8 mouse cellular contexts compared by ENCODE assay signal in the genomic region with DNA sequence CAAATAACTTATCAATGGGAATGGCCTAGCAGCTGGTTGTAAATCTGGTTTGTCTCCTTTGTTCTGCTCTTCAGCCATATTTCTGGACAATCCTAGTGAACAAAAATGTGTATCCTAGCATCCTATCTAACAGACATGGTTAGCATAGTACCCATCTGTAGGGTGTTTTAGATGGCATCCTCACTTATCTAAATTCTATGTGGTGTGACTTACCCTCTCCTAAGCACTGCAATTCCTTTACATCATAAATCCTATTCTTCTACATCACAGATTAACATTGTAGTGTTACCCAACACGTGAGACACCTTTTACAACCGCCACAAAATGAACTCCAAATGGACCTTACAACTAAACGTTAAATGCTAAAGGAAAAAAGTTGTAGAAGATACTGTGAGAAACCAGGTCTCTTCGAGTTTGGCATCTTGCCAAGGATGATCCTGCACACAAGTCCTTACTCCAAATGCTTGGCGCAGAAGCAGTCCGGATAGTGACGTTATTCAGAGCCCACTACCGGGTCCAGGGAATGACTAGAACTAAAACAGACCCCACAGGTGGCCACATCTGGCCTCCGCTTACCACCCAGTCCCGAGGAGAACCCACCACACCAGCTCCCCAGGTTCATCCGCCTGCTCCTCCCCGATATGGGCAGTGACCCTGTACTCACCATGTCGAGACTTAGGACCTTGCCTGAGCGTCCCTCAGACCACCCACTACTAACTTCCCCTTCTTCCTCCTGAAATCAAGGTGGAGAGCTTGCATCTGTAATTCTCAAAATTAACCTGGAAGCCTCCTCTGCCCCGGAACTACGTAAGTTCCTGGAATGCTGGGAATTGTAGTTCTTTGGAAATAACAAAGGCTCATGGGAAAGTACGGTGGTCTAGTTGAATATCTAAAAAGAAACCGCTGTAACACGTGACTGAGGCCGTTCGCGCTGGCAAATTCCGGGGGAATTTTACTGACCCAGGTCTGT. TPM values are rescaled to one million over a fixed set of nuclear protein-coding genes. Genes with fewer than 3 reads are reported as not detected.
DNase-seq lines count a peak whose midpoint lies in the region; ATAC-seq and TF ChIP-seq lines count a peak whose summit lies in the region.

Gene Zfp933 (minus strand): TSS at position 753 of the 970 bp plus-strand sequence.

- ATAC-seq in heart, embryonic 14.5 days (ENCODE audit: insufficient number of reproducible peaks, insufficient read depth, low FRiP score, low read depth), result peak; percentile 84
- peak; percentile 88 for ATAC-seq in liver, embryonic 11.5 days (replicated peaks; ENCODE audit: low FRiP score)
- ATAC-seq in stomach, embryonic 14.5 days (ENCODE audit: insufficient number of reproducible peaks, insufficient read depth, low FRiP score, low read depth), result peak; percentile 89

- TF ChIP-seq POLR2A in CH12.LX (IDR thresholded peaks at IDR 0.05; ENCODE audit: low read depth, low read length), result peak; percentile 58; the same call in 1 of the 2 replicates

- H3K79me2 ChIP-seq in CH12.LX (replicated peaks; ENCODE audit: control insufficient read depth, extremely low read depth, insufficient read depth, poor library complexity, severe bottlenecking), result peaks cover 5% of the 10 kb centered on the region

- H3K4me1 ChIP-seq in CH12.LX (ENCODE audit: control insufficient read depth in 1 of 2, insufficient read depth in 2 of 2), result peaks cover 6 to 45% of the 10 kb centered on the region in 2 experiments; a peak in 2 of 4 replicates
- H3K4me1 ChIP-seq in heart, embryonic 14.5 days (ENCODE audit: control insufficient read depth in 2 of 2, insufficient read depth in 2 of 2, low read length in 2 of 2), result peaks cover 0 to 12% of the 10 kb centered on the region in 2 experiments; a peak in 1 of 4 replicates
- H3K4me1 ChIP-seq in liver, embryonic 11.5 days (replicated peaks; ENCODE audit: control insufficient read depth, insufficient read depth, low read length), result peaks cover 13% of the 10 kb centered on the region
- H3K4me1 ChIP-seq in stomach, embryonic 14.5 days (ENCODE audit: control insufficient read depth, insufficient read depth, low read length), result peaks cover 4% of the 10 kb centered on the region; the same call in 1 of the 2 replicates

- no peaks in the 10 kb centered on the region for H3K27me3 ChIP-seq in CH12.LX (replicated peaks)
- H3K27me3 ChIP-seq in heart, embryonic 14.5 days (ENCODE audit: control insufficient read depth, insufficient read depth, low read length), result no peaks in the 10 kb centered on the region
- no peaks in the 10 kb centered on the region for H3K27me3 ChIP-seq in liver, embryonic 11.5 days (replicated peaks; ENCODE audit: control insufficient read depth, insufficient read depth, low read length)
- no peaks in the 10 kb centered on the region for H3K27me3 ChIP-seq in stomach, embryonic 14.5 days (ENCODE audit: control insufficient read depth, insufficient read depth, low read length)

- H3K9me3 ChIP-seq in CH12.LX (replicated peaks; ENCODE audit: low read length), result no peaks in the 10 kb centered on the region
- H3K9me3 ChIP-seq in heart, embryonic 14.5 days (ENCODE audit: control insufficient read depth, low read length), result peaks cover 4% of the 10 kb centered on the region; the same call in 1 of the 2 replicates
- no peaks in the 10 kb centered on the region for H3K9me3 ChIP-seq in liver, embryonic 11.5 days (ENCODE audit: control insufficient read depth, low read length)
- peaks cover 3% of the 10 kb centered on the region; the same call in 1 of the 2 replicates for H3K9me3 ChIP-seq in stomach, embryonic 14.5 days (ENCODE audit: control insufficient read depth, low read depth, low read length)

- peaks cover 0 to 27% of the 10 kb centered on the region in 2 experiments for H3K36me3 ChIP-seq in CH12.LX (replicated peaks in 1 of 2; ENCODE audit: control insufficient read depth in 1 of 2, insufficient read depth in 1 of 2, low read length in 1 of 2)
- peaks cover 8% of the 10 kb centered on the region for H3K36me3 ChIP-seq in heart, embryonic 14.5 days (ENCODE audit: control insufficient read depth, insufficient read depth, low read length)
- peaks cover 7% of the 10 kb centered on the region; the same call in 1 of the 2 replicates for H3K36me3 ChIP-seq in liver, embryonic 11.5 days (ENCODE audit: control insufficient read depth, insufficient read depth, low read length)
- 0 out of 2 replicates have a peak, but pooled peaks cover 2% of the 10 kb centered on the region for H3K36me3 ChIP-seq in stomach, embryonic 14.5 days (ENCODE audit: control insufficient read depth, insufficient read depth, low read length)

- no peak for TF ChIP-seq RAD21 in CH12.LX (IDR thresholded peaks at IDR 0.05; ENCODE audit: low read depth, low read length)

- peak within 1 kb of the TSS; percentile 74 for H3K4me2 ChIP-seq in CH12.LX (ENCODE audit: insufficient read depth, low read depth, poor library complexity, severe bottlenecking)
- peak within 1 kb of the TSS; percentile 86 for H3K4me2 ChIP-seq in heart, embryonic 14.5 days (ENCODE audit: low read length)
- H3K4me2 ChIP-seq in liver, embryonic 11.5 days, result peak within 1 kb of the TSS; percentile 87
- peak within 1 kb of the TSS; percentile 50 for H3K4me2 ChIP-seq in stomach, embryonic 14.5 days (replicated peaks; ENCODE audit: low read depth, low read length)

- dilution Hi-C loops in CH12.LX (cut with MboI; ENCODE audit: extremely low pct_ligation_motif_present, extremely low pct_unique_long_range_greater_than_20kb, low sequenced_read_pairs), result no loop called here

- in situ Hi-C loops in CH12.LX (cut with MboI; ENCODE audit: low pct_ligation_motif_present, low pct_unique_long_range_greater_than_20kb, low sequenced_read_pairs), result no loop called here

- H3K9ac ChIP-seq in CH12.LX (ENCODE audit: insufficient read depth, low read depth), result peak within 1 kb of the TSS; percentile 97
- peak within 1 kb of the TSS; percentile 86 for H3K9ac ChIP-seq in heart, embryonic 14.5 days (ENCODE audit: low read length)
- H3K9ac ChIP-seq in liver, embryonic 11.5 days (ENCODE audit: low read depth, low read length), result peak within 1 kb of the TSS; percentile 69
- H3K9ac ChIP-seq in stomach, embryonic 14.5 days (replicated peaks; ENCODE audit: low read depth, low read length), result peak within 1 kb of the TSS; percentile 52

- H3K27ac ChIP-seq in CH12.LX (ENCODE audit: insufficient read depth, low read depth), result no peak within 1 kb of the TSS
- peak within 1 kb of the TSS; percentile 2 to 64; a peak in 3 of 4 replicates for H3K27ac ChIP-seq in heart, embryonic 14.5 days (replicated peaks in 1 of 2; ENCODE audit: control insufficient read depth in 1 of 2, insufficient read depth in 1 of 2, low read depth in 2 of 2, low read length in 2 of 2)
- 0 out of 2 replicates have a peak within 1 kb of the TSS, but pooled peaks have one; percentile 14 for H3K27ac ChIP-seq in liver, embryonic 11.5 days (ENCODE audit: low read depth, low read length)
- 0 out of 2 replicates have a peak within 1 kb of the TSS, but pooled peaks have one; percentile 21 for H3K27ac ChIP-seq in stomach, embryonic 14.5 days (ENCODE audit: low read length)

- H3K4me3 ChIP-seq in CH12.LX (replicated peaks in 1 of 3; ENCODE audit: low read depth in 2 of 3, low read length in 2 of 3, poor library complexity in 1 of 3), result peak within 1 kb of the TSS; percentile 63 to 89 (median 72)
- peak within 1 kb of the TSS; percentile 91 to 100 for H3K4me3 ChIP-seq in heart, embryonic 14.5 days (ENCODE audit: control insufficient read depth in 1 of 2, insufficient read depth in 1 of 2, low read depth in 1 of 2, low read length in 2 of 2)
- H3K4me3 ChIP-seq in liver, embryonic 11.5 days (ENCODE audit: low read depth, low read length), result peak within 1 kb of the TSS; percentile 76
- H3K4me3 ChIP-seq in stomach, embryonic 14.5 days (ENCODE audit: low read depth, low read length), result peak within 1 kb of the TSS; percentile 71

- 2% methylated on average over 23 of the region's 23 CpGs for WGBS in heart, embryonic 14.5 days
- WGBS in liver, embryonic 11.5 days, result 4% methylated on average over 23 of the region's 23 CpGs
- WGBS in stomach, embryonic 14.5 days, result 2% methylated on average over 23 of the region's 23 CpGs

- TF ChIP-seq EP300 in CH12.LX (IDR thresholded peaks at IDR 0.05; ENCODE audit: low read length), result no peak

- TF ChIP-seq CTCF in CH12.LX (conservative IDR thresholded peaks at IDR 0.05 in 1 of 2, IDR thresholded peaks at IDR 0.05 in 1 of 2; ENCODE audit: low read depth in 2 of 2, low read length in 2 of 2), result no peak

- DNase-seq in CH12.LX (ENCODE audit: extremely low read depth), result peak; percentile 90
- peak; percentile 87 for DNase-seq in brain, embryonic 18.5 days (ENCODE audit: low read depth, low spot score)
- DNase-seq in fibroblast of lung, adult 2 months (ENCODE audit: low read depth), result peak; percentile 57
- DNase-seq in kidney, postnatal 10 days, result peak; percentile 71
- peak; percentile 64 for DNase-seq in liver, embryonic 11.5 days (ENCODE audit: low spot score)
- peak; percentile 87 for DNase-seq in naive thymus-derived CD4-positive, alpha-beta T cell, adult 2 months (ENCODE audit: low read depth)

TF ChIP-seq in CH12.LX, 34 proteins besides CTCF, POLR2A, EP300 and RAD21 (continues in another document):
- TF ChIP-seq TBP (conservative IDR thresholded peaks at IDR 0.05; ENCODE audit: low read depth, low read length), result peak; percentile 59
- TF ChIP-seq HCFC1 (IDR thresholded peaks at IDR 0.05; ENCODE audit: low read depth, low read length), result peak; percentile 100
- no peak for TF ChIP-seq ZC3H11A (IDR thresholded peaks at IDR 0.05; ENCODE audit: low read depth, low read length)
- peak; percentile 86 for TF ChIP-seq USF2 (conservative IDR thresholded peaks at IDR 0.05; ENCODE audit: low read depth, low read length)
- TF ChIP-seq IRF4 (IDR thresholded peaks at IDR 0.05; ENCODE audit: low read depth, low read length), result peak; percentile 54
- no peak for TF ChIP-seq CHD1 (IDR thresholded peaks at IDR 0.05; ENCODE audit: low read depth, low read length)
- no peak for TF ChIP-seq ZMIZ1 (IDR thresholded peaks at IDR 0.05; ENCODE audit: low read depth, low read length)
- no peak for TF ChIP-seq PAX5 (IDR thresholded peaks at IDR 0.05; ENCODE audit: low read length)
- TF ChIP-seq MAZ (IDR thresholded peaks at IDR 0.05; ENCODE audit: low read depth, low read length), result no peak
- TF ChIP-seq SMC3 (IDR thresholded peaks at IDR 0.05; ENCODE audit: low read depth, low read length), result no peak
- peak; percentile 96 for TF ChIP-seq MAX (IDR thresholded peaks at IDR 0.05; ENCODE audit: low read length)
- TF ChIP-seq MYC (IDR thresholded peaks at IDR 0.05; ENCODE audit: low read depth, low read length), result peak; percentile 91
- TF ChIP-seq ETS1 (conservative IDR thresholded peaks at IDR 0.05; ENCODE audit: low read depth, low read length), result 0 out of 2 replicates have a peak, but pooled peaks have one; percentile 19

RNA-seq across cellular contexts. Expression of gene Zfp933, which starts in this region (rescaled TPM):
- 2.0 and 2.7 TPM in 2 replicates for total RNA-seq in CH12.LX (2012; rRNA removed)
- total RNA-seq in CH12.LX (2014; rRNA removed), result 5.6 and 7.7 TPM in 2 replicates
- 3.0 and 3.4 TPM in 2 replicates for polyA plus RNA-seq in CH12.LX (2012; ENCODE audit: insufficient read length, low read depth)
- polyA plus RNA-seq in heart, embryonic 14.5 days (2014; fragmentation: Nextera tagmentation; extraction: Ambion mirVana), result 3.9 and 4.4 TPM in 2 replicates
- polyA plus RNA-seq in liver, embryonic 11.5 days (2014; fragmentation: Nextera tagmentation; extraction: Ambion mirVana), result 2.9 and 3.1 TPM in 2 replicates
- polyA plus RNA-seq in stomach, embryonic 14.5 days (2014; fragmentation: Nextera tagmentation; extraction: Ambion mirVana), result 4.9 and 7.9 TPM in 2 replicates
